Mouse (Mus musculus) lung, postnatal 0 days (tissue): ENCODE measurements around the gene Slc31a1.

Experiments
- CTCF ChIP-seq: IDR thresholded peaks from 2 replicates; pipeline ENCODE4 v1.5.1; 2016; ENCODE audit warnings: antibody characterized with exemption, mild to moderate bottlenecking
- EP300 ChIP-seq: IDR thresholded peaks from 2 replicates; pipeline ENCODE4 v1.6.1; 2016; ENCODE audit warnings: antibody characterized with exemption, mild to moderate bottlenecking, control low read depth

DNA sequence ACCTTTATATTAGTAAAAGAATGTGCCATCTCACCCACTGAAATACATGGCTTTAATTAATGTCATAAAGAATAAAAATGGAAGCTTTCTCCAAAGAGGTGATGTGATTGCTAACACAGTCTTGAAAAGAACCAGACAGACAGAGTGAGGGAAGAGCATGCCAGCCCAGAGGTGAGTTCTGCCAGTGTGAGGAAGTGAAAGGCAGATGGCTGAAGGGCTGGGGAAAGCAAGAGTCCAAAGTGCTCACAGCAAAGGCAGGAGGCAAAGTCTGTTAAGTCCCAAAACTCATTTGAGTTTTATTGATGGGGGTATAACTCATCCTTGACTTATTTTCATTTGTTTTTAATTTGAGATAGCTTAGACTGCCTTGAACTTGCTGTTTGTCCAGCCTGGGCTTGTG is 70.2 kb downstream of the Slc31a1 start:
- TF ChIP-seq CTCF: no peak
- TF ChIP-seq EP300: no peak
